Mouse (Mus musculus) neural tube, embryonic 11.5 days (tissue): ENCODE measurements around the gene Nav2. TPM values are rescaled to one million over a fixed set of nuclear protein-coding genes. Genes with fewer than 3 reads are reported as not detected.

Experiments used
- ATAC-seq: fragments of 200-750 bp; cut with Nextera tagmentation; 2 replicates; pipeline ENCODE4 v1.8.0; 2017; ENCODE audit warnings: moderate number of reproducible peaks, mild to moderate bottlenecking, moderate TSS enrichment, moderate library complexity; ENCODE audit not compliant: insufficient read depth, low FRiP score, low TSS enrichment
- DNase-seq: peaks from one replicate; pipeline ENCODE4 v3.0.0-alpha.2; 2015; ENCODE audit warnings: low spot score
- H3K27ac ChIP-seq: fragments of 300-500 bp; sonication (generic); 2 replicates; pipeline ENCODE4 v1.5.1; 2014; ENCODE audit warnings: low read depth, mild to moderate bottlenecking, low read length
- H3K27me3 ChIP-seq: fragments of 300-500 bp; sonication (generic); 2 replicates; pipeline ENCODE4 v1.6.1; 2014; ENCODE audit warnings: mild to moderate bottlenecking, low read length, mixed read lengths; ENCODE audit not compliant: control insufficient read depth, insufficient read depth
- H3K36me3 ChIP-seq: fragments of 300-500 bp; sonication (generic); 2 replicates; pipeline ENCODE4 v1.6.1; 2014; ENCODE audit warnings: mild to moderate bottlenecking, low read length, moderate library complexity, mixed read lengths; ENCODE audit not compliant: control insufficient read depth, insufficient read depth
- H3K4me1 ChIP-seq: fragments of 300-500 bp; sonication (generic); 2 replicates; pipeline ENCODE4 v1.6.1; 2014; ENCODE audit warnings: low read length, mixed read lengths; ENCODE audit not compliant: control insufficient read depth, insufficient read depth
- H3K4me2 ChIP-seq: fragments of 300-500 bp; sonication (generic); 2 replicates; pipeline ENCODE4 v1.6.1; 2014; ENCODE audit warnings: low read depth, mild to moderate bottlenecking, moderate library complexity
- H3K4me3 ChIP-seq: fragments of 300-500 bp; sonication (generic); 2 replicates; pipeline ENCODE4 v1.5.1; 2014; ENCODE audit warnings: low read depth, low read length
- H3K9ac ChIP-seq: fragments of 300-500 bp; sonication (generic); 2 replicates; pipeline ENCODE4 v1.6.1; 2014; ENCODE audit warnings: mild to moderate bottlenecking, low read length
- H3K9me3 ChIP-seq: fragments of 300-500 bp; sonication (generic); 2 replicates; pipeline ENCODE4 v1.6.1; 2016; ENCODE audit warnings: low read length; ENCODE audit not compliant: control insufficient read depth
- WGBS: fragments of 180-500 bp; shearing (Covaris S2); extraction: QIAGEN DNeasy Blood & Tissue Kit; methylation state at CpG from one replicate; pipeline ENCODE4 v1.1.7; 2014; 5-methylcytosine and 5-hydroxymethylcytosine counted together
- polyA plus RNA-seq: library from polyadenylated mRNA; unstranded; fragments of >200 nt; fragmentation: Nextera tagmentation; extraction: Ambion mirVana; gene quantifications from 2 replicates; pipeline ENCODE4 v1.2.1, GENCODE M21; 2014

The Nav2 gene
- polyA plus RNA-seq, 1 experiment from 2014 or later = 19.2 TPM

- H3K4me2 ChIP-seq = peak overlapping the region; percentile 79
- DNase-seq (no peak), ATAC-seq (no peak)
- H3K9ac ChIP-seq = peak overlapping the region; percentile 5
- H3K36me3 ChIP-seq = no peaks in the 10 kb centered on the region
- 0 out of 2 replicates have a peak, but pooled peaks cover 6% of the 10 kb centered on the region for H3K27me3 ChIP-seq
- H3K4me3 ChIP-seq = peak overlapping the region; percentile 7
- H3K27ac ChIP-seq = no peak overlapping the region
- WGBS = 36% methylated on average over 8 of the region's 8 CpGs
- no peaks in the 10 kb centered on the region for H3K9me3 ChIP-seq
- peaks cover 51% of the 10 kb centered on the region for H3K4me1 ChIP-seq
These were observed 53.0 kb downstream of the Nav2 start for GRCm38 (mm10) chr7:48961501-48961900.

GRCm38 (mm10) chr7:48961935-48962334 lies 53.4 kb downstream of the Nav2 start:
- Histone ChIP-seq H3K9me3 (no peaks in the 10 kb centered on the region), H3K27me3 (0 out of 2 replicates have a peak, but pooled peaks cover 6% of the 10 kb centered on the region), H3K4me3 (0 out of 2 replicates have a peak overlapping the region, but pooled peaks have one; percentile 7), H3K9ac (no peak overlapping the region; the same call in none of the 2 replicates), H3K36me3 (no peaks in the 10 kb centered on the region), H3K27ac (no peak overlapping the region), H3K4me2 (peak overlapping the region; percentile 79), H3K4me1 (peaks cover 55% of the 10 kb centered on the region)
- WGBS = 51% methylated on average over 4 of the region's 4 CpGs
- DNase-seq = no peak
- ATAC-seq = no peak

- H3K27ac ChIP-seq = 0 out of 2 replicates have a peak overlapping the region, but pooled peaks have one; percentile 24
- 0 out of 2 replicates have a peak, but pooled peaks cover 4% of the 10 kb centered on the region for H3K27me3 ChIP-seq
- 0 out of 2 replicates have a peak overlapping the region, but pooled peaks have one; percentile 3 for H3K4me3 ChIP-seq
- H3K4me1 ChIP-seq = peaks cover 60% of the 10 kb centered on the region
- peak overlapping the region; percentile 28 for H3K4me2 ChIP-seq
- H3K9ac ChIP-seq = no peak overlapping the region
- H3K9me3 ChIP-seq = no peaks in the 10 kb centered on the region
- DNase-seq (peak; percentile 32), ATAC-seq (no peak)
- no peaks in the 10 kb centered on the region for H3K36me3 ChIP-seq
- WGBS = 44% methylated on average over 5 of the region's 5 CpGs
These were observed 54.6 kb downstream of the Nav2 start for GRCm38 (mm10) chr7:48963112-48963511.

- Histone ChIP-seq H3K9me3 (no peaks in the 10 kb centered on the region), H3K27ac (peak overlapping the region; percentile 24; the same call in 1 of the 2 replicates), H3K36me3 (no peaks in the 10 kb centered on the region), H3K27me3 (0 out of 2 replicates have a peak, but pooled peaks cover 4% of the 10 kb centered on the region), H3K9ac (no peak overlapping the region), H3K4me2 (peak overlapping the region; percentile 28), H3K4me1 (peaks cover 63% of the 10 kb centered on the region), H3K4me3 (0 out of 2 replicates have a peak overlapping the region, but pooled peaks have one; percentile 3)
- ATAC-seq (no peak), DNase-seq (peak; percentile 32)
- WGBS = 12% methylated on average over 4 of the region's 4 CpGs
These were observed 55.0 kb downstream of the Nav2 start for GRCm38 (mm10) chr7:48963554-48963953.

GRCm38 (mm10) chr7:48965796-48966512 lies 57.4 kb downstream of the Nav2 start:
- H3K9me3 ChIP-seq = no peaks in the 10 kb centered on the region
- peak overlapping the region; percentile 61 for H3K27ac ChIP-seq
- H3K9ac ChIP-seq = no peak overlapping the region
- peak; percentile 65 for DNase-seq
- 27% methylated on average over 12 of the region's 12 CpGs for WGBS
- no peaks in the 10 kb centered on the region for H3K36me3 ChIP-seq
- peak; percentile 75 for ATAC-seq
- H3K27me3 ChIP-seq = 0 out of 2 replicates have a peak, but pooled peaks cover 4% of the 10 kb centered on the region
- H3K4me1 ChIP-seq = peaks cover 60% of the 10 kb centered on the region
- H3K4me2 ChIP-seq = peak overlapping the region; percentile 31
- H3K4me3 ChIP-seq = no peak overlapping the region; the same call in 1 of the 2 replicates

GRCm38 (mm10) chr7:48981013-48981412 lies 72.5 kb downstream of the Nav2 start:
- Histone ChIP-seq H3K36me3 (no peaks in the 10 kb centered on the region), H3K4me1 (peaks cover 26% of the 10 kb centered on the region), H3K9ac (no peak overlapping the region), H3K27me3 (no peaks in the 10 kb centered on the region), H3K27ac (peak overlapping the region; percentile 35; the same call in 1 of the 2 replicates), H3K4me2 (no peak overlapping the region), H3K9me3 (no peaks in the 10 kb centered on the region), H3K4me3 (no peak overlapping the region)
- 45% methylated on average over 7 of the region's 7 CpGs for WGBS
- ATAC-seq (no peak), DNase-seq (peak; percentile 61)

- Histone ChIP-seq H3K27ac (peak overlapping the region; percentile 35; the same call in 1 of the 2 replicates), H3K9me3 (no peaks in the 10 kb centered on the region), H3K4me2 (no peak overlapping the region), H3K4me3 (no peak overlapping the region), H3K36me3 (no peaks in the 10 kb centered on the region), H3K4me1 (peaks cover 26% of the 10 kb centered on the region), H3K9ac (no peak overlapping the region), H3K27me3 (no peaks in the 10 kb centered on the region)
- DNase-seq = no peak
- WGBS = 30% methylated on average over 3 of the region's 3 CpGs
- no peak for ATAC-seq
These were observed 73.3 kb downstream of the Nav2 start for GRCm38 (mm10) chr7:48981814-48982213.

- no peak overlapping the region for H3K9ac ChIP-seq
- 64% methylated on average over 7 of the region's 7 CpGs for WGBS
- H3K27ac ChIP-seq = no peak overlapping the region
- H3K4me2 ChIP-seq = no peak overlapping the region
- ATAC-seq = 0 out of 2 replicates have a peak, but pooled peaks have one; percentile 48
- peak; percentile 53 for DNase-seq
- no peaks in the 10 kb centered on the region for H3K9me3 ChIP-seq
- no peak overlapping the region for H3K4me3 ChIP-seq
- H3K27me3 ChIP-seq = no peaks in the 10 kb centered on the region
- H3K4me1 ChIP-seq = peaks cover 26% of the 10 kb centered on the region
- no peaks in the 10 kb centered on the region for H3K36me3 ChIP-seq
These were observed 74.1 kb downstream of the Nav2 start for GRCm38 (mm10) chr7:48982573-48982972.
